Mouse (Mus musculus) R1 (cell line): Measurements from ENCODE around the gene Fam160b1.
A peak's percentile ranks its signal among the peaks of the same experiment; 100 is the strongest.

Source experiments
- DNase-seq: peaks from one replicate; pipeline ENCODE4 v3.0.0-alpha.2; 2018; ENCODE audit warnings: low read depth, low spot score

The Fam160b1 gene

GRCm38 (mm10) chr19:57423402-57423801 lies 62.9 kb downstream of the Fam160b1 start:
- no peak for DNase-seq

- peak; percentile 58 for DNase-seq
Observed at GRCm38 (mm10) chr19:57425296-57425695, 64.8 kb downstream of the Fam160b1 start.

- DNase-seq = no peak
Observed at GRCm38 (mm10) chr19:57426841-57427240, 66.4 kb downstream of the Fam160b1 start.

GRCm38 (mm10) chr19:57427756-57428438 lies 67.4 kb downstream of the Fam160b1 start:
- no peak for DNase-seq

- no peak for DNase-seq
Observed at GRCm38 (mm10) chr19:57428641-57429040, 68.2 kb downstream of the Fam160b1 start.

GRCm38 (mm10) chr19:57429926-57430325 lies 69.4 kb downstream of the Fam160b1 start:
- no peak for DNase-seq

- DNase-seq = no peak
Observed at GRCm38 (mm10) chr19:57431476-57431875, 71.0 kb downstream of the Fam160b1 start.

GRCm38 (mm10) chr19:57434024-57434423 lies 73.5 kb downstream of the Fam160b1 start:
- DNase-seq = no peak

GRCm38 (mm10) chr19:57436586-57437021 lies 76.1 kb downstream of the Fam160b1 start:
- DNase-seq = no peak

GRCm38 (mm10) chr19:57437042-57437441 lies 76.6 kb downstream of the Fam160b1 start:
- DNase-seq = no peak
